Mouse (Mus musculus) gastrocnemius, postnatal 25 days (tissue): ENCODE measurements around the gene Gm2001. TPM values are rescaled to one million over a fixed set of nuclear protein-coding genes. Genes with fewer than 3 reads are reported as not detected.
"Not testable (repeated sequence)": the region's sequence is repeated elsewhere in the genome, so short reads cannot be mapped to it uniquely, and the experiment has no call there.

Experiments used
- DNase-seq: peaks from one replicate; pipeline ENCODE4 v3.0.0; 2022
- long read RNA-seq, 2 experiments: library from polyadenylated mRNA; stranded (forward); transcript quantifications; one replicate each; pipeline ENCODE4 v2.0.0; 2021
- total RNA-seq, 2 experiments: library from RNA; stranded (reverse); gene quantifications; 1 replicate in 1 of 2; 2 replicates in 1 of 2; pipeline ENCODE4 v1.2.3; 2021

Gm2001 gene
- total RNA-seq = not detected
- long read RNA-seq, experiment 1 = 0 reads
- long read RNA-seq, experiment 2 = 0 reads

GRCm38 (mm10) chr12:87842239-87842638 is at the start of gene Gm2001:
Gene Gm2001 (minus strand): TSS chr12:87842339.
- not testable (repeated sequence) for DNase-seq

DNA sequence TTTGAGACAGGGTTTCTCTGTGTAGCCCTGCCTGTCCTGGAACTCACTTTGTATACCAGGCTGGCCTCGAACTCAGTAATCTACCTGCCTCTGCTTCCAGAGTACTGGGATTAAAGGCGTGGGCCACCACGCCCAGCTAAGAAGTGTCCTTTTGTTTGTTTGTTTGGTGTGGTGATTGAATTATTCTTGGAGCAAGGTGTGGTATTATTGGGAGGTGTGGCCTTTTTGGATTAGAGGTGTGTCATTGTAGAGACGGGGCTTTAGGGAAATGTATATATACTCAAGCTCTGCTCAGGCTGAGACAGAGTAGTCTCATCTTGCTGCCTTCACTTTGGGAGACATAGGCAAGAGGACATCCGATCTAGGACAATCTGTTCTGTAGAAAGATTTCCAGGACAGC is 31.6 kb upstream of the Gm2001 start, which contains the start of gene Gm2016:
Gm2016 (plus strand) TSS at position 301 of the 400 bp plus-strand sequence.
- not testable (repeated sequence) for DNase-seq

DNA sequence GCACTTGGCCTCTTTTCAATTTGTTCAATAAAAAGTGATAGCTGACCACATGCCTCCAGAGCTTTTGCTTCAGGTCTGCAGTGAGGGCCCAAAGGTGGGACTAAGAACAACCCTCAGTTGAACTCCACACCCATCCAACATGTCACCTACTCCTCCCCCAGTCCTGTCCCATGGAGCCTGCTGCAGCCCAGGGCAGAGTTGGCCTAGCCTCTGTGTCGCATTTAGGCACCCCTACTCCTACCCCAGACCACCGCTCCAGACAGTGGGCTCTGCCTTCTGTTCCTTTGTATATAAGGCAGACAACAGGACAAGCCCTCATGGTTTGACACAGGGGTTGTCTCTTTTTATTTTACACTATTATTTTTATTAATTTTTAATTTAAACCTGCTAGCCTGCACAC is 21.9 kb upstream of the Gm2001 start:
- not testable (repeated sequence) for DNase-seq

DNA sequence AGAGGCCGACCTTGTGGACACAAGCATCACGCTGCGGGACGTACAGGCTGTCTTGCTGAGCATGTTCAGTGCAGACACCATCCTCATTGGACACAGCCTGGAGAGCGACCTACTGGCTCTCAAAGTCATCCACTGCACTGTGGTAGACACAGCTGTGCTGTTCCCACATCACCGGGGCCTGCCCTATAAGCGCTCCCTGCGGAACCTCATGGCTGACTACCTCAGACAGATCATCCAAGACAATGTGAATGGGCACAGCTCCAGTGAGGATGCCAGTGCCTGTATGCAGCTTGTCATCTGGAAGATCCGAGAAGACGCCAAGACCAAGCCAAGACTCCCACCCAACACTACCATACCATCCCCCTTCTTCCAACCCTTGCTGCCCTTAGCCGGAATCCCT is 21.5 kb upstream of the Gm2001 start:
- not testable (repeated sequence) for DNase-seq

GRCm38 (mm10) chr12:87861740-87862692 is 19.9 kb upstream of the Gm2001 start:
- DNase-seq = not testable (repeated sequence)

- DNase-seq = not testable (repeated sequence)
Observed at GRCm38 (mm10) chr12:87856067-87856466, 13.9 kb upstream of the Gm2001 start.

GRCm38 (mm10) chr12:87850657-87851056 is 8.5 kb upstream of the Gm2001 start:
- not testable (repeated sequence) for DNase-seq

- not testable (repeated sequence) for DNase-seq
Observed at GRCm38 (mm10) chr12:87816277-87816676, 25.9 kb downstream of the Gm2001 start, which contains the start of gene BB287469. Gene BB287469 (plus strand): TSS chr12:87816577.

DNA sequence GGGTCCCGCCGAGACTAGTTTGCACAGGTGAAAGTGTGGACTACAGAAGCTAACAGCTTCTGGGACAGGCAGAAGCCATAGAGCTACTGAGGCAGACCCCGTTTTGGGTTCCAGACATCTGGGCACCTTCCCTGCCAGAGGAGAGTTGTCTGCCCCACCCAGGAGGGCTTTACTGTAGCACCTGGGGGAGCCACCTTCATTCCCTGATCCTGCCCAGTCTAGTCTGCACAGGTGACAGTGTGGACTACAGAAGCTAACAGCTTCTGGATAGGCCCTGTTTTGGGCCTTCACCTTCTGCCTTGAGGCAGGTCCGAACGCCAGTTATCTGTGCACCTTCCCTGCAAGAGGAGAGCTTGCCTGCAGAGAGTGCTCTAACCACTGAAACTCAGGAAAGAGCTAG is 44.2 kb downstream of the Gm2001 start:
- DNase-seq = not testable (repeated sequence)

GRCm38 (mm10) chr12:87795212-87795611 is 46.9 kb downstream of the Gm2001 start, which contains the start of gene Gm21936:
Gene Gm21936 (plus strand): TSS chr12:87795512.
- not testable (repeated sequence) for DNase-seq

Other genes starting within 250 kb of the Gm2001 start
- gene Oog1, start 239.7 kb downstream of the Gm2001 start, total RNA-seq = not detected
- gene Gm4027, start 223.5 kb downstream of the Gm2001 start, total RNA-seq = not detected
- not detected for gene Gm16381, start 197.7 kb downstream of the Gm2001 start, total RNA-seq
- not detected for gene Gm21319, start 66.6 kb downstream of the Gm2001 start, total RNA-seq
- gene Gm21936, start 46.8 kb downstream of the Gm2001 start, total RNA-seq = not detected
- gene BB287469, start 25.8 kb downstream of the Gm2001 start, total RNA-seq = not detected
- not detected for gene Gm2016, start 31.7 kb upstream of the Gm2001 start, total RNA-seq
- gene Gm2022, start 53.0 kb upstream of the Gm2001 start, total RNA-seq = not detected
- gene Gm2035, start 77.5 kb upstream of the Gm2001 start, total RNA-seq = not detected
- not detected for gene Gm2042, start 111.7 kb upstream of the Gm2001 start, total RNA-seq
- gene Gm2075, start 169.5 kb upstream of the Gm2001 start, total RNA-seq = not detected
- not detected for gene Gm6803, start 176.4 kb upstream of the Gm2001 start, total RNA-seq
- gene Gm2056, start 184.7 kb upstream of the Gm2001 start, total RNA-seq = not detected
- not detected for gene Gm16368, start 241.4 kb upstream of the Gm2001 start, total RNA-seq